Mouse (Mus musculus): ENCODE results near the gene Siah3. TPM values are rescaled to one million over a fixed set of nuclear protein-coding genes. Genes with fewer than 3 reads are reported as not detected.
A peak's percentile ranks its signal among the peaks of the same experiment; 100 is the strongest.
"Not testable (repeated sequence)": the region's sequence is repeated elsewhere in the genome, so short reads cannot be mapped to it uniquely, and the experiment has no call there.

Gene Siah3
- polyA plus RNA-seq, 1 experiment from 2014 or later = 1.2 TPM

GRCm38 (mm10) chr14:75446314-75446713 lies 9.5 kb upstream of the Siah3 start:
- peaks cover 16% of the 10 kb centered on the region for H3K4me1 ChIP-seq (replicated peaks)
- H3K9me3 ChIP-seq; H3K27me3 ChIP-seq (ENCODE audit: insufficient read depth, poor library complexity, severe bottlenecking); H3K27ac ChIP-seq; H3K36me3 ChIP-seq; DNase-seq (ENCODE audit: low spot score); H3K4me3 ChIP-seq: not testable (repeated sequence)

- Histone ChIP-seq H3K36me3 (no peaks in the 10 kb centered on the region), H3K9me3 (no peaks in the 10 kb centered on the region), H3K27me3 (ENCODE audit: insufficient read depth, poor library complexity, severe bottlenecking) (peaks cover 34% of the 10 kb centered on the region), H3K27ac (no peak overlapping the region), H3K4me1 (replicated peaks) (peaks cover 48% of the 10 kb centered on the region), H3K4me3 (no peak overlapping the region)
- 75% methylated on average over 4 of the region's 4 CpGs for WGBS
- DNase-seq (ENCODE audit: low spot score) = no peak
Observed at GRCm38 (mm10) chr14:75453906-75454305, 1.9 kb upstream of the Siah3 start.

- peaks cover 41% of the 10 kb centered on the region for H3K27me3 ChIP-seq (ENCODE audit: insufficient read depth, poor library complexity, severe bottlenecking)
- no peak overlapping the region for H3K4me3 ChIP-seq
- H3K27ac ChIP-seq = no peak overlapping the region
- no peaks in the 10 kb centered on the region for H3K36me3 ChIP-seq
- WGBS = 18% methylated on average over 4 of the region's 4 CpGs
- peaks cover 54% of the 10 kb centered on the region for H3K4me1 ChIP-seq (replicated peaks)
- DNase-seq (ENCODE audit: low spot score) = peak; percentile 53
- H3K9me3 ChIP-seq = no peaks in the 10 kb centered on the region
Observed at GRCm38 (mm10) chr14:75454716-75455115, 1.1 kb upstream of the Siah3 start.

GRCm38 (mm10) chr14:75455361-75455742 lies 430 bp upstream of the Siah3 start:
- H3K36me3 ChIP-seq = no peaks in the 10 kb centered on the region
- no peaks in the 10 kb centered on the region for H3K9me3 ChIP-seq
- H3K4me1 ChIP-seq (replicated peaks) = peaks cover 61% of the 10 kb centered on the region
- WGBS = 40% methylated on average over 3 of the region's 3 CpGs
- no peak for DNase-seq (ENCODE audit: low spot score)
- H3K27me3 ChIP-seq (ENCODE audit: insufficient read depth, poor library complexity, severe bottlenecking) = peaks cover 45% of the 10 kb centered on the region
- H3K27ac ChIP-seq = peak overlapping the region; percentile 79; the same call in 1 of the 2 replicates
- H3K4me3 ChIP-seq = peak overlapping the region; percentile 53

- no peaks in the 10 kb centered on the region for H3K36me3 ChIP-seq
- peaks cover 65% of the 10 kb centered on the region for H3K4me1 ChIP-seq (replicated peaks)
- H3K27me3 ChIP-seq (ENCODE audit: insufficient read depth, poor library complexity, severe bottlenecking) = peaks cover 45% of the 10 kb centered on the region
- 4% methylated on average over 13 of the region's 13 CpGs for WGBS
- peak overlapping the region; percentile 53 for H3K4me3 ChIP-seq
- peak overlapping the region; percentile 79 for H3K27ac ChIP-seq
- DNase-seq (ENCODE audit: low spot score) = peak; percentile 51
- H3K9me3 ChIP-seq = no peaks in the 10 kb centered on the region
Observed at GRCm38 (mm10) chr14:75456489-75457220, 873 bp downstream of the Siah3 start.

- WGBS = 30% methylated on average over 8 of the region's 8 CpGs
- DNase-seq (ENCODE audit: low spot score) = no peak
- no peaks in the 10 kb centered on the region for H3K9me3 ChIP-seq
- peak overlapping the region; percentile 53 for H3K4me3 ChIP-seq
- H3K27me3 ChIP-seq (ENCODE audit: insufficient read depth, poor library complexity, severe bottlenecking) = peaks cover 45% of the 10 kb centered on the region
- peaks cover 65% of the 10 kb centered on the region for H3K4me1 ChIP-seq (replicated peaks)
- peak overlapping the region; percentile 79 for H3K27ac ChIP-seq
- no peaks in the 10 kb centered on the region for H3K36me3 ChIP-seq
Observed at GRCm38 (mm10) chr14:75457221-75457600, 1.4 kb downstream of the Siah3 start.

- no peaks in the 10 kb centered on the region for H3K9me3 ChIP-seq
- H3K4me1 ChIP-seq (replicated peaks) = peaks cover 52% of the 10 kb centered on the region
- peaks cover 45% of the 10 kb centered on the region for H3K27me3 ChIP-seq (ENCODE audit: insufficient read depth, poor library complexity, severe bottlenecking)
- H3K27ac ChIP-seq = 0 out of 2 replicates have a peak overlapping the region, but pooled peaks have one; percentile 35
- DNase-seq (ENCODE audit: low spot score) = no peak
- no peak overlapping the region for H3K4me3 ChIP-seq
- no peaks in the 10 kb centered on the region for H3K36me3 ChIP-seq
- WGBS = 84% methylated on average over 10 of the region's 10 CpGs
Observed at GRCm38 (mm10) chr14:75459431-75459830, 3.6 kb downstream of the Siah3 start.

- Histone ChIP-seq H3K4me3 (no peak overlapping the region), H3K36me3 (no peaks in the 10 kb centered on the region), H3K27ac (no peak overlapping the region), H3K27me3 (ENCODE audit: insufficient read depth, poor library complexity, severe bottlenecking) (peaks cover 40% of the 10 kb centered on the region), H3K4me1 (replicated peaks) (peaks cover 47% of the 10 kb centered on the region), H3K9me3 (no peaks in the 10 kb centered on the region)
- WGBS = 49% methylated on average over 3 of the region's 3 CpGs
- no peak for DNase-seq (ENCODE audit: low spot score)
Observed at GRCm38 (mm10) chr14:75459991-75460390, 4.2 kb downstream of the Siah3 start.

GRCm38 (mm10) chr14:75460436-75460835 lies 4.7 kb downstream of the Siah3 start:
- WGBS = 52% methylated on average over 3 of the region's 3 CpGs
- H3K4me1 ChIP-seq (replicated peaks) = peaks cover 43% of the 10 kb centered on the region
- no peak for DNase-seq (ENCODE audit: low spot score)
- H3K27ac ChIP-seq = no peak overlapping the region
- H3K36me3 ChIP-seq = no peaks in the 10 kb centered on the region
- peaks cover 37% of the 10 kb centered on the region for H3K27me3 ChIP-seq (ENCODE audit: insufficient read depth, poor library complexity, severe bottlenecking)
- H3K9me3 ChIP-seq = no peaks in the 10 kb centered on the region
- H3K4me3 ChIP-seq = no peak overlapping the region

- Histone ChIP-seq H3K27ac (no peak overlapping the region), H3K4me3 (no peak overlapping the region), H3K9me3 (no peaks in the 10 kb centered on the region), H3K27me3 (ENCODE audit: insufficient read depth, poor library complexity, severe bottlenecking) (peaks cover 29% of the 10 kb centered on the region), H3K4me1 (replicated peaks) (peaks cover 29% of the 10 kb centered on the region), H3K36me3 (no peaks in the 10 kb centered on the region)
- DNase-seq (ENCODE audit: low spot score) = no peak
- WGBS = 86% methylated on average over 4 of the region's 4 CpGs
Observed at GRCm38 (mm10) chr14:75461770-75462169, 6.0 kb downstream of the Siah3 start.

GRCm38 (mm10) chr14:75463171-75463570 lies 7.4 kb downstream of the Siah3 start:
- Histone ChIP-seq H3K4me3 (no peak overlapping the region), H3K4me1 (replicated peaks) (peaks cover 17% of the 10 kb centered on the region; the same call in 1 of the 2 replicates), H3K9me3 (no peaks in the 10 kb centered on the region), H3K27me3 (ENCODE audit: insufficient read depth, poor library complexity, severe bottlenecking) (peaks cover 17% of the 10 kb centered on the region), H3K36me3 (no peaks in the 10 kb centered on the region), H3K27ac (no peak overlapping the region)
- no peak for DNase-seq (ENCODE audit: low spot score)
- WGBS = 89% methylated on average over 4 of the region's 4 CpGs

- Histone ChIP-seq H3K27me3 (ENCODE audit: insufficient read depth, poor library complexity, severe bottlenecking) (no peaks in the 10 kb centered on the region), H3K27ac (no peak overlapping the region), H3K4me3 (no peak overlapping the region), H3K9me3 (no peaks in the 10 kb centered on the region), H3K36me3 (no peaks in the 10 kb centered on the region), H3K4me1 (replicated peaks) (peaks cover 9% of the 10 kb centered on the region)
- no peak for DNase-seq (ENCODE audit: low spot score)
- WGBS = 77% methylated on average over 4 of the region's 4 CpGs
Observed at GRCm38 (mm10) chr14:75468941-75469340, 13.2 kb downstream of the Siah3 start.

GRCm38 (mm10) chr14:75473061-75473930 lies 17.5 kb downstream of the Siah3 start:
- Histone ChIP-seq H3K27ac (no peak overlapping the region), H3K36me3 (no peaks in the 10 kb centered on the region), H3K27me3 (ENCODE audit: insufficient read depth, poor library complexity, severe bottlenecking) (no peaks in the 10 kb centered on the region), H3K4me1 (replicated peaks) (peaks cover 9% of the 10 kb centered on the region), H3K9me3 (no peaks in the 10 kb centered on the region), H3K4me3 (no peak overlapping the region)
- WGBS = 72% methylated on average over 9 of the region's 9 CpGs
- no peak for DNase-seq (ENCODE audit: low spot score)

Data from hindbrain, embryonic 10.5 days (tissue).